Mouse (Mus musculus) thymus, postnatal 4 days (tissue): ENCODE data around the gene Trim6.
A peak's percentile ranks its signal among the peaks of the same experiment; 100 is the strongest.
"Not testable (repeated sequence)": the region's sequence is repeated elsewhere in the genome, so short reads cannot be mapped to it uniquely, and the experiment has no call there.

Experiments
- DNase-seq: peaks from one replicate; pipeline ENCODE4 v3.0.0; 2021

The Trim6 gene

DNA sequence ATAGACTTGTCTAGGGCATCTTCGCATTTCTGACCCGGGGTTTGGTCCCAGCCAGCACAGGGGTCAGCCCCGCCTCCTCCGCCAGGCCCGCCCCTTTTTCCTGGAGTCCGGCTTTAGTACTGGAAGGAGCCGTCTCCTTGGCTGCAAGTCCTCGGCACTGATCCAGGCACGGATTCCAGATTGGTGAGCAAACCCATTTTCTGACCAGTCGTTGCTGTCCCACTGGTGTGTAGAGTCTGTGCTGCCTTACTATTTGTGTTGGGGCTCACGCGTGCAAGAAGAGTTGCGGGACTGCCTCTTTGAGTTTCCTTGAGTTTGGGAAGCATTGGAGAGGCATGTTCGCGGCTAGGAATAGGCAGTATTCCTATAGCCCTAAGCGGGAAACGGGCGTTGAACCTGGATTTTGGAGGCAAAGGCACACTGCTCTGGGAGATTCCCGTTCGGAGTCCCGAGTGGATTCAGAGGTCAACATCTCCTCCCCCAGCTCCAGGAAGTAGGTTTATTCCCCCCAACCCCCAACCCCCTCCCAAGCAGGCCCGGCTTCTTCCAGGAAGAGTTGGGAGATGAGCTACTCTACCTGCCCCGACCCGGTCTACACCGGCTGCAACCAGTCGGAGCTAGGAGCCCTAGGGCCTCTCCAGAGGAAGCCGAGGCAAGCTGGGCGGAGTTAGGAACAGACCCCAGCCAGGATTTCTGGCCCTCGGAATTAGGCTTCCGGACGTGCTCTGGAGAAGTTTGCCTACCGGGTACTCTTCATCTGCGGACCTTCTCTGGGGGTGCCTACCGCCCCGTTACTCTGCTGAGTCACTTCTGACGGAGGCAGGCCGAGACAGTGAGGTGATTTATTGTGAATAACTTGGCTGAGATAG lies at the start of gene Trim6:
Trim6 (plus strand) TSS at position 93 of the 869 bp plus-strand sequence.
- DNase-seq = peak; percentile 39

DNA sequence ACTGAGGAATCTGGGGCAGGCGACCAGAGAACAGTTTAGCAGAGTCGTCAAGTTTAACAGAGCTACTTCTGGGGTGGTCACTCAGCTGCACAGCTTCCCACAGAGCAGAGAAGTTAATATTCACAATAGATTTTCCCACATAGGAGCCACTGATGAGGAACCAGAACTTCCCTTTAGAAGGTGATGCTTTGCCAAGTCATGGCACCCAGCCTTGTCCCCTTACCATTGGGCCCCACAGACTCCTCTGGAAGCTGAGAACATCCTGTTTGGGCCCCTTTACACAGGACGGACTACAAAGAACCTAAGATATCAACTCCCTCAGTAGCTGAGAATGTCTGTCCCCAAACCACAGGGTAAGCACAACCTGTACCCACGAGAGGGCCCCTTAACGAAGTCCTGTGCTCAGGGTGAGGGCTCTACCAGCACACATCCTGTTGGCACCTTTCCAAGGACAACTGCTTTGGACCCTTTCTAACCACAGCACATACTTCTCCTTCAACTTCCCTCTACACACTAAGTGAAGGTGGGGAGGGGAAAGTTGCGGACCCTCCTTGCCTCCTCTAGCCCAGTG lies 48.9 kb upstream of the Trim6 start:
- DNase-seq = peak; percentile 21

DNA sequence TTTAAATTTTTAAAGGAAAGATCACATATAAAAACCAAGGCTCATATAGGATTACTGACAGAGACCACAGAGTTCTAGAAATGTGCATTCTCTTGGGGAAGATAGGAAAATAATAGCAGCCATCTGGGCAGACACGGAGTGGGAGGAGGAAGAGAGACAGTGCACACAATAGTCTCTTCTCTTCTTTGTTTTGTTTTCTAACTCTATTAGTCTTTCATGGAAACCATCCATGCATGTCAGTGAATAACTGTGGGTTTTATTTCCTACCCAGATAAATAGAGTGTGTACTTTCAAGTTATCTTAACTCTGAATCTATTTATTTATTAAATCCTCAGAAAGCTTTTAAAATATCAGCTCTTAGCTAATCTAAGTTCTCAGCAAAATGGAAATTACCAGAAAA lies 43.5 kb upstream of the Trim6 start:
- no peak for DNase-seq

DNA sequence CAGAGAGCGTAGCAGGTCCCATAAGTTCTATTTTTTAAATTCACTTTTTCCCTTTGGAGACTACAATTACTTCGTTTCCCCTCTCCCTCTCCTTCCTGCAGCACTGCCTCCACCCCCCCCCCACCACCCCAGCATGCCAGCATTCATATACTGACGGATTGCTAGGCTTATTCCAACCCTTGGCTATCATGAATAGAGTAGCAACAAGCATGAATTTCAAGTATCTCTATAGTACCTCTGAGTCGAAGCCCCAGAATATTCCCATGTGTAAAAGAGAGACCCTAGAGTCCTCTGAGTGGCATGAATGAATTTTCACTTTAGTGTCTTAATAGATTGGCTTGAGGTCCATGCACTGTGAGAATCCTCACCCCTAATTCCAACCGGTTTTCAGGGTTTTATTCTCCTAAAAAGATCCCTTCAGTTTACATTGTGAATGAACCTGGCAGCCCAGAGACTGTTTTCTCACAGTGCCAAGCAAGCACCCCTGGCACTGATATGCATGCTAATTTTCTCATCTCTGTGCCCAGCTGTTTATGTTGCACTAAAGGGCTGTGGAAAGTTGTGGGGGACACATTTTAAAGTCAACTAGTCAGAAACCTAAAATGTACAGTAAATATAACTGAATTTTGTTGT lies 40.1 kb upstream of the Trim6 start:
- no peak for DNase-seq

DNA sequence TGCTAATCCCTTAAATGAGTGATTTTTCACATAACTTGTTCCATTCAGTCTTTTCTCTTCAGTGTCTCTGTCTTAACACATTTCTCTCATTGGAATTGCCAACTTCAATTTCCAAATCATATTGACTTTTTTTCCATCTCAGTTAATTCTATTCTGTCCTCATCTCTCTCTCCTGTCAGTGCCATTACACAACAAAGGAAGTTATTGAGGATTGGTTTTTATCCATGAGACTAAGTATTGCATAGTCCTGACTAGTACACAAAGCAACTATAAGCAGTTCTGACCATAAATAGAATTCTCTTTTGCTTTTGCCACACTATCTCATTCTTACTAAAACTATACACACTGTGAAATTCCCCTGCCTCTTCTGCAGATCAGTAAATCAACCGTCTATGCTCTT lies 39.5 kb upstream of the Trim6 start:
- no peak for DNase-seq

DNA sequence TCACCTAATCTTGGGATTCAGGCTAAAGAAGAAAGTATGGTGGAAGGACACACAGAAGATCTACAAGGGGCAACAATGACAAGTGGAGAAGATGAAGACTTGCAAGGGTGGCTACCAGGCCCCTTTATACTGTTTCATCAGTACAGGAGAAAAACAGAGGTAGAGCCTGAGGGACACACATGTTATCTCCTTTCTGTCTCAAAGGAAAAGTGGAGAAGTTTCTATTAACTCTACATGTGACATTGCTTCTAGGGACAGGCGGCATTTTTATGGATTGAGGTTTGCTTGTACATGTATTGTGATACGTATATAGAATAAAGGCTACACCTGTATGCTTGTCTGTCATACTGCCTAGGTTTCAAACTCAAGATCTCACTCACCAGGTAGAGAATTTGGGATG lies 35.3 kb upstream of the Trim6 start, which contains the start of gene Olfr648:
Olfr648 (minus strand) TSS at position 101 of the 400 bp plus-strand sequence.
- no peak for DNase-seq

DNA sequence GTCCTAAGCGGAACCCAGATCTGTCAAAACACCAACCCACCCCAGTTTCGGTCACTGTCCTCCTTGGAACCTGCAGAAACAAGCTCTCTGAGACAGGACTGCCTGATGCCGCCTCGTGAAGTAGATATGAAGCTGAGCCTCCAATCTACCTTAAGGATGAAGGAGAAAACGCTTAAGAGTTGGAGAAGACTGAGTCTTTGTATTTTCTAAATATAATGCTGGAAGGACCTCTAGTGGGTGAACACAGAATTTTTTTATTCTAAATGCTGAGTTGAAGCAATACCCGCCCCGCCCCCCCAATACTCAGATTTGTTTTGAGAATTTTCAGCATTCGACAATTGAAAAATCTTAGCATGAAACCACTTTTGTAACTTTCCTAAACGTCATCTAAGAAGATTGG lies 27.3 kb upstream of the Trim6 start:
- DNase-seq = no peak

DNA sequence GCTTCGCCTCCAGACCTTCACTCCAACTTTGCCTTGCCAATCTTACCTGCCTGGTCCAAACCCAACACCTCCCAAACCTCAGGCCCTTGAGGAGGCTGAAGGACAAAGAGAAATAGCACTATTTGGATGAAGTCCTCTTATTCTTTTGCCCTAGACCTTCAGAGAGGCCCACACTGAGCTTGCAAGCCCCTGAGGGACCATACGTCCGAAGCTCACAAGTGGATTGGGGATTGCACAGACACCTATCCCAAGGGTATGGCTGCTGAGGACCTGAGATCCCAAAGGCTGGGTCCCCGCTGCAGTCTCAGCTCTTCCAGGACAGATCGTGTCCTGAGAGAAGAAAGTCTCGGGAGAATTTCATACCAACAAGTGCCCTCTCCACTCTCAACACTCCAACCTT lies 22.7 kb upstream of the Trim6 start, which contains the start of gene Olfr649:
Olfr649 (minus strand) TSS at position 101 of the 400 bp plus-strand sequence.
- DNase-seq = no peak

DNA sequence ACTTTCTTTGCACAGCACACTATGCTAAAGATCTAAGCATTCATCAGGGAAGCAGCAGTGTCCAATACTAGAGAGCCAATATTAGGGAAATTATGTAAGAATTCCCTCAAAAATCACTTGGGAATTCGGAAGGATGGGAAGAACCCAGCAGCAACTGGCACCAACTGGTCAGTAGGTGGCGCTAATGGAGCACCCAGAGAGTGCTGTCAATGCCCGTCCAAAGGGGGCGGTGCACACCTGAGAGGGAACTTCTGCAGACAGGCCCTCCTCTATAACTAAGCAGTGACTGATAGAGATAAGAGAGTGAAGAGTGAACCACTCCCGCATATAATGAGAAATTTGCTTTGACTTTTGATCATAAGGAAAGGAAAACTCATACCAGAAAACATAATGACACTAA lies 18.8 kb upstream of the Trim6 start:
- DNase-seq = peak; percentile 82

DNA sequence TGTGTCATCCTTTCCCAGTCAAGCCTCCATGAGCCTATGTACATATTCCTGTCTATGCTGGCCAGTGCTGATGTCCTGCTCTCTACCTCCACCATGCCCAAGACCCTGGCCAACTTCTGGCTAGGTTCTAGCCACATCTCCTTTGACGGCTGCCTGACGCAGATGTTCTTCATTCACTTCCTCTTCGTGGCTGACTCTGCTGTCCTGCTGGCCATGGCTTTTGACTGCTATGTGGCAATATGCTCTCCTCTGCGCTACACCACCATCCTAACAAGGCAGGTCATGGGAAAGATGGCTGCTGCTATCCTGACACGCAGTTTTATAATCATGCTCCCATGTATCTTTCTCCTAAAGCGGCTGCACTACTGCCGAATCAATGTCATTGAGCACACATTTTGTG lies 12.4 kb upstream of the Trim6 start:
- DNase-seq = no peak

DNA sequence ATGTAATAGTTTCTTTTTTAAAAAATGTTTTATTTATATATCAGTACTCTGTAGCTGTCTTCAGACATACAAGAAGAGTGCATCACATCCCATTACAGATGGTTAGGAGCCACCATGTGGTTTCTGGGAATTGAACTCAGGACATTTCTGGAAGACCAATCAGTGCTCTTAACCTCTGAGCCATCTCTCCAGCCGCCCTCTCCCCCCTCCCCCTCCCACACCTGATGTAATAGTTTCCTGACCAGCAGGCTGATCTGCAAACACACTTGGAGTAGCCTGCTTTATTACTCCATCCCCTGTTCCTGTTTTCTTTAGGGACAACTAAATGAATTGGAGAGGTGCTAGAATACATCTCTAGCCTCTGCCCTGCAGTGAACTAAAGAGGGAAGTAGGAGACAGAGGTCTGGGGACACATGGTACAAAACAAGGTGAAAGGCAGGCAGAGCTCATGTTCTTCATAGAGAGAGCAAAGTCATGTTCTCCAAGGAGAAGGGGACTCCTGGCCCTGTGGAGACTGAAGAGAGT lies 2.5 kb upstream of the Trim6 start:
- no peak for DNase-seq

DNA sequence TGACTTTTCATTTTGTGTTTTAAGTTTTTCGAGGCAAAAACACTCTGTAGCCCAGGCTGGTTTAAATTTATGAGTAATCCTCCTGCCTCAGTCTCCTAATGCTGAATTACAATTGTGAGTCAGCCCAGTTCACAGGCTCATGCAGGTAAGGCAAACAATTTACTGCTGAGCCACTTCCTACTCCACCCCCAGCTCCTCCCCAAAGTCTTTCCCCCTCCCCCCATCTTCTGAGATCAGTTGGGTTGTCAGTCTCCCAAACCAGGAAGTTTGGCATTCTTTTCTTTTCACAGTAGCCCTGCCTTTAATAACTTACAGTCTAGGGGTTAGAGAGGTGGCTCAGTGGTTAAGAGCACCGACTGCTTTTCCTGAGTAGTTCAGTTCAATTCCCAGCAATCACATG lies 712 bp upstream of the Trim6 start:
- DNase-seq = no peak

DNA sequence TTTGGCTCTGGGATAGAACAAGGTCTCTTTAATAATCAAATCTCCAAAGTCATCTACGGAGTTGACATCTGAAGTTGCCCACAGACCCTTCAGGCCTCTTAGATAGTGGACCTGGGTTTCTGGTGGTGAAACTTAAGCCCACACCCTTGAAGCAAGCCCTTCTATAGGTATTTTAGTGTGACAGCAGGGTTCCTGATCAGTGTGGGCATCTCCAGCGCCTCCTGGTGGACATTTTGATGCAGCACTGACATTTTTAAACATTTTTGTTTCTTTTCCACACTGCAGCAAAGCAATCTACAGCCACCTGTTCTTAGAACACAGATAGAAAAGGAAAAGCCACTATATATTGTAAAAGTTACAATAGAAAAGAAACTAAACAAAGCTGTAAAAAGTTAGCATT lies 12.6 kb downstream of the Trim6 start:
- DNase-seq = peak; percentile 71

DNA sequence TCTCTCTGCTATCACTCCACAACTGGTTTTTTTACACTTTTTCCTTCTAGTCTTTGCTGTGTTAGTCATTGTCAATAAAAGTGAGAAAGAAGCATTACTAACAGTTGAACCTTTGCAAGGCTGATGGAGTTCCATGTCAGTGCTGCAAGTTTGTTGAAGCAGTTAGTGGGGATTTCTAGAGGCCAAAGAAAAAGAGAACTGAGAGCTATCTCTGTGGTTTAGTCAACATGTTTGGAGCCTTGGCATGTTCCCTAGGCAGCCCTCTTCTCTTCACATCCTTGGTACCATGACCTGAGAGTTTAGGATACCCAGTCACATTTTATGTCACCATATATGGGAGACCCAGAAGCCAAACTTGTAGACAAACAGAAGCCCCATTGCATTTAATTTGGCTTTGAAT lies 22.3 kb downstream of the Trim6 start:
- DNase-seq = no peak

DNA sequence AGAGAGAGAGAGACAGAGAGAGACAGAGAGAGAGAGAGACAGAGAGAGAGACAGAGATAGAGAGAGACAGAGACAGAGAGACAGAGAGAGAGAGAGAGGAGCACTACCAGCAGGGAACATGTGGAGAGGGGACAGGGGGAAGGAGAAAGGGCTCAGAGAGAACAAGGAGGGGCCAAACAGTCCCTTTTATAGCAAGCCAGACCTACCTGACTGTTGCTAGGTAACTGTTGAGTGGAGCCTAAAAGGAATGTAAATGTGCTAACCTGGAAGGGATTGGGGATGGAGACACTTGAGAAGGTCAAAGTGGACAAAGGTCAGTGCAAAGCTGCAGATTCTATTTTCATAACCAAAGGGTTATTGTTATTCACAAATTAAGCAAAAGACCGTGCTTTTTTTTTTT lies 25.0 kb downstream of the Trim6 start:
- no peak for DNase-seq

DNA sequence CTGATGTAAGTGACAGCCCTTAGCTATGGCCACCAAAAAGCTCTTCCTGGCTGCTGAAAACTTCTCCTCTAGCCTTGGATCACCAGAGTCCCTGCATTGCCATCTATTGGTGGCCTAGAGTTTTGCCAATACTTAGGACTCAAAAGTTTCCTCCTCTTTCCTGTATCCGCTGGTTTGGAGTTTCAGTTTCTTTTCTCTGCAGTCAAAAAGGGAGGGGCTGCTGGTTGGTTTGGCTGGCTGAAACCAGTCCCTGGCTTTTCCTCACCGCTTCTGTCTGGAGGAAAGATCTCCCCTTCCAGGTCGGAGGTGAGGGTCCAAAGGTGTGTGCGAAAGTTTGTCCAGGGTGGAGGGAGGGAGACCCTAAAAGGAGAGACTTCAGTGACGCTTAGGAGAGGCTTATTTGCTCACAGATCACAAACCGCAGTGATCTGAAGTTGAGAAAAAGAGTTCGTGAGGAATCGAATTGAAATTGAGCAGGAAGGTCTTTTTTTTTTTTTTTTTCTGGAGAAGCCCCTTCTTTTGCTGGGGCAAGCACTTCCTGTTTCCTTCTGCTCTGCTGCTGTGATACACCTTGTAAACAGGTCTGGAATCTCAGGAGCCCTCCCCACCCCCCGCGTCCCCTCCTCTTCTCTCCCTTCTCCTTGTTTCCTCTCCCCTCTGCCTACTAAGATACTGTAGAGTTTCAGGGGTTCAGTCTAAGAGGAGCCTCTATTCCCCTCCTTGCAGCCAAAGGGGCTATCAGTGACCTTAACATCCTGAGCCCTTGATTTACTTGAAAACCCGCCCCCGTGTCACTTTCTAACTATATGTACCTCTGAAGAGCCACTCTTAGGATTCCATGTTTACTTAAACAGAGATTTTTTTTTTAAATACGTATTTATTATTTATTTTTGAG lies 25.9 kb downstream of the Trim6 start, which contains the start of gene Trim34a:
Trim34a (plus strand) TSS at position 171 of the 895 bp plus-strand sequence.
- DNase-seq = peak; percentile 59

DNA sequence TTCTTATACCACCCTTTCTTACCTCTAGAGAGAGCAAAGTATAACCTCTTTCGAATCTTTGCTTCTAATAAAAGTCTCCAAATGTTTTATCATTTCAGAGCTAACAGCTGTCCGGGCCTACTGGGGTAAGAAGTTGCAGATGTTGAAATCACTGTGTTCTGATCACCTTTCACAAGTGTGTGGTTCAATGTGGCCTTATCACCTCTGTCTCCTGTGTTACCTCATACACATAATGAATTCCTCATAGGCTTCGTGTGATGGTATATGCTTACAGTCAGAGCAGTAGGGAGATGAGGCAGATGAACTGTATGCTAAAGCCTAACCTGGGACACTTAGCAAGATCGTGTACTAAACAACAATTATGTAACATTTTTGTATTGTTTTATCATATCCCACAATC lies 41.8 kb downstream of the Trim6 start:
- DNase-seq = not testable (repeated sequence)

DNA sequence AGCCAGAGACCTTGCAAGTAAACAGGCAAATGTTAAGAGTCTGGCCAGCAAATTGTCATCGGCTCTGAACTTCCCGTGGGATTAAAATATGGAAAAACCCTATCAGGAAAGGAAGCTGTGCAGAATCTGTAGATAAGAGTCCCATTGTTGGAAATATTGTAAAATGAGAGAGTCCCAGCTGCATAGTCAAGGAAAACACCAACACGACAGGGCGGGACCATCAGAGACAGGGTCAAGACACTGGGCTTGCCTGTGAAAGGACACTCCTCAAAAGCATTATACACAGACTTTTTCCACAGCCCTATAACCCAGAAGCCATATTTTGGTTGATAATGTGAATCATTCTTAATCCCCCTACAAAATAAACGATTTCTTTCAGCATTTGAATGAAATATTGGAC lies 46.7 kb downstream of the Trim6 start:
- not testable (repeated sequence) for DNase-seq

DNA sequence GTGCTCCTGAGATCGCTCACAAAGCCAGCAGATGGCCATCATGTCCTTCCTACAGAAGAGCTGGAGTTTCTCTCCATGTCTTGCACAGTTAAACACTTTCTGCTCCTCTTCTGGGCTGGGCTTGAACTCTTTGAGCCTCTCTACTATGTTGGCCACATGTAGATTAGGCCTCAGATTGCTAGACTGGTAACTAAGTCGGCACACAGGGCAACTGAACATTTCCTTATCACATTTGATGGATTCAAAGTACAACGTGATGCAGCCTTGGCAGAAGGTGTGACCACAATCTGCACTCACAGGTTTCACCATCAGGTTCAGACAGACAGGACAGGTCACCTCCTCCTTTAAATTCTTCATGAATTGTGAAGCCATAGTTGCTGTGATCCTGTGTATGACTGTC lies 60.8 kb downstream of the Trim6 start:
- not testable (repeated sequence) for DNase-seq
